Comparison of ENCODE assay signal across 8 mouse cellular contexts in genomic region chr17:35701978-35702461, GRCm38 (mm10). TPM values are rescaled to one million over a fixed set of nuclear protein-coding genes. Genes with fewer than 3 reads are reported as not detected.
DNase-seq lines count a peak whose midpoint lies in the region; ATAC-seq lines count a peak whose summit lies in the region.

No protein-coding gene starts in this region.

- peak; percentile 41 for ATAC-seq in lung, embryonic 16.5 days (ENCODE audit: low read depth)
- peak; percentile 30; the same call in 1 of the 2 replicates for ATAC-seq in stomach, embryonic 16.5 days (ENCODE audit: insufficient read depth, low FRiP score)
- ATAC-seq in erythroid progenitor cell, adult 5-6 weeks (replicated peaks; ENCODE audit: low FRiP score, poor library complexity, severe bottlenecking): no peak

- H3K36me3 ChIP-seq in lung, embryonic 16.5 days (ENCODE audit: control insufficient read depth, insufficient read depth, low read length): no peaks in the 10 kb centered on the region
- H3K36me3 ChIP-seq in stomach, embryonic 16.5 days (ENCODE audit: control insufficient read depth, insufficient read depth, low read length): no peaks in the 10 kb centered on the region

- H3K4me3 ChIP-seq in lung, embryonic 16.5 days (ENCODE audit: low read length): peak overlapping the region; percentile 70
- peak overlapping the region; percentile 74 for H3K4me3 ChIP-seq in stomach, embryonic 16.5 days (replicated peaks; ENCODE audit: low read length)

- no peaks in the 10 kb centered on the region for H3K27me3 ChIP-seq in lung, embryonic 16.5 days (ENCODE audit: control insufficient read depth, insufficient read depth, low read depth, low read length)
- no peaks in the 10 kb centered on the region for H3K27me3 ChIP-seq in stomach, embryonic 16.5 days (ENCODE audit: control insufficient read depth, insufficient read depth, low read length)

- intact Hi-C loops in left cerebral cortex, postnatal 10 days (cut with DNase I): no loop called here

- peak; percentile 68 for DNase-seq in adipocyte (ENCODE audit: low spot score)
- peak; percentile 79 for DNase-seq in cerebellum, adult 9-11 months
- DNase-seq in heart, adult 9 months (ENCODE audit: low spot score in 2 of 2): peak; percentile 43 to 55
- peak; percentile 87 for DNase-seq in kidney, adult 9 months
- DNase-seq in left cerebral cortex, postnatal 10 days (ENCODE audit: extremely low spot score in 1 of 2, low spot score in 2 of 2): no peak

- H3K27ac ChIP-seq in lung, embryonic 16.5 days (ENCODE audit: low read length): peak overlapping the region; percentile 99
- peak overlapping the region; percentile 100 for H3K27ac ChIP-seq in stomach, embryonic 16.5 days (ENCODE audit: low read length)

- H3K4me1 ChIP-seq in lung, embryonic 16.5 days (replicated peaks; ENCODE audit: control insufficient read depth, insufficient read depth, low read length): peaks cover 54% of the 10 kb centered on the region
- H3K4me1 ChIP-seq in stomach, embryonic 16.5 days (ENCODE audit: control insufficient read depth, insufficient read depth, low read length): peaks cover 37% of the 10 kb centered on the region

- no peaks in the 10 kb centered on the region for H3K9me3 ChIP-seq in lung, embryonic 16.5 days (ENCODE audit: control insufficient read depth, low read length)
- no peaks in the 10 kb centered on the region for H3K9me3 ChIP-seq in stomach, embryonic 16.5 days (replicated peaks; ENCODE audit: control insufficient read depth, low read length)

- H3K9ac ChIP-seq in lung, embryonic 16.5 days (ENCODE audit: low read length): peak overlapping the region; percentile 88
- H3K9ac ChIP-seq in stomach, embryonic 16.5 days (ENCODE audit: low read length): peak overlapping the region; percentile 89

- H3K4me2 ChIP-seq in lung, embryonic 16.5 days (ENCODE audit: low read depth, low read length): peak overlapping the region; percentile 77
- H3K4me2 ChIP-seq in stomach, embryonic 16.5 days (ENCODE audit: low read depth, low read length): peak overlapping the region; percentile 72

- WGBS in lung, embryonic 16.5 days: 4% methylated on average over 16 of the region's 16 CpGs
- WGBS in stomach, embryonic 16.5 days: 3% methylated on average over 16 of the region's 16 CpGs

RNA-seq across cellular contexts. Expression of gene Ddr1, which starts 2.4 kb away (rescaled TPM):
- 50.5 and 51.3 TPM in 2 replicates for polyA plus RNA-seq in lung, embryonic 16.5 days (2015; fragmentation: Nextera tagmentation; extraction: Ambion mirVana)
- 81.5 and 86.5 TPM in 2 replicates for polyA plus RNA-seq in stomach, embryonic 16.5 days (2015; fragmentation: Nextera tagmentation; extraction: Ambion mirVana)
- 10 to 100 TPM; 39.6 to 40.1 TPM for total RNA-seq in left cerebral cortex, postnatal 10 days (2021)
- total RNA-seq in erythroid progenitor cell, adult 5-6 weeks (2015; ENCODE audit: low replicate concordance): not detected in 2 replicates
- 0.26 TPM in 1 of 2 replicates, not detected in the other for total RNA-seq in erythroid progenitor cell, adult 5-6 weeks (2017; ENCODE audit: low replicate concordance)

RNA-seq across cellular contexts. Expression of gene Gtf2h4, which starts 28.5 kb away (rescaled TPM):
- 47.5 and 48.0 TPM in 2 replicates for polyA plus RNA-seq in lung, embryonic 16.5 days (2015; fragmentation: Nextera tagmentation; extraction: Ambion mirVana)
- 38.6 and 41.5 TPM in 2 replicates for polyA plus RNA-seq in stomach, embryonic 16.5 days (2015; fragmentation: Nextera tagmentation; extraction: Ambion mirVana)
- total RNA-seq in left cerebral cortex, postnatal 10 days (2021): 10 to 100 TPM; 23.5 to 24.1 TPM
- 1.1 and 2.5 TPM in 2 replicates for total RNA-seq in erythroid progenitor cell, adult 5-6 weeks (2015; ENCODE audit: low replicate concordance)
- total RNA-seq in erythroid progenitor cell, adult 5-6 weeks (2017; ENCODE audit: low replicate concordance): 3.6 and 6.3 TPM in 2 replicates

RNA-seq across cellular contexts. Expression of gene Vars2, which starts 34.6 kb away (rescaled TPM):
- polyA plus RNA-seq in lung, embryonic 16.5 days (2015; fragmentation: Nextera tagmentation; extraction: Ambion mirVana): 22.8 and 25.4 TPM in 2 replicates
- 17.2 and 17.4 TPM in 2 replicates for polyA plus RNA-seq in stomach, embryonic 16.5 days (2015; fragmentation: Nextera tagmentation; extraction: Ambion mirVana)
- 10 to 100 TPM; 31.2 to 42.6 TPM for total RNA-seq in left cerebral cortex, postnatal 10 days (2021)
- total RNA-seq in erythroid progenitor cell, adult 5-6 weeks (2015; ENCODE audit: low replicate concordance): 2.5 TPM in 1 of 2 replicates, not detected in the other
- 0.23 and 0.77 TPM in 2 replicates for total RNA-seq in erythroid progenitor cell, adult 5-6 weeks (2017; ENCODE audit: low replicate concordance)

RNA-seq across cellular contexts. Expression of gene Mucl3, which starts 58.5 kb away (rescaled TPM):
- 1.7 and 1.9 TPM in 2 replicates for polyA plus RNA-seq in lung, embryonic 16.5 days (2015; fragmentation: Nextera tagmentation; extraction: Ambion mirVana)
- polyA plus RNA-seq in stomach, embryonic 16.5 days (2015; fragmentation: Nextera tagmentation; extraction: Ambion mirVana): 71.0 and 145 TPM in 2 replicates
- not detected for total RNA-seq in left cerebral cortex, postnatal 10 days (2021)
- not detected in 2 replicates for total RNA-seq in erythroid progenitor cell, adult 5-6 weeks (2015; ENCODE audit: low replicate concordance)
- not detected in 2 replicates for total RNA-seq in erythroid progenitor cell, adult 5-6 weeks (2017; ENCODE audit: low replicate concordance)

Comparison
In these comparisons a context has a peak if more than half of its experiments do, and no peak if none do; other contexts are left out.
1. DNase-seq: peak in adipocyte (single experiment), cerebellum, adult 9-11 months (single experiment), heart, adult 9 months (2 of 2) and kidney, adult 9 months (single experiment); none in left cerebral cortex, postnatal 10 days (0 of 2).
2. RNA of gene Ddr1, which starts 2.4 kb away (total RNA-seq): 39.6 to 40.1 TPM in left cerebral cortex, postnatal 10 days; 0.26 TPM in erythroid progenitor cell, adult 5-6 weeks; every median in the first group is over 10 times any median in the second.
3. RNA of gene Vars2, which starts 34.6 kb away (total RNA-seq): 31.2 to 42.6 TPM in left cerebral cortex, postnatal 10 days; 0.23 to 2.5 TPM in erythroid progenitor cell, adult 5-6 weeks; every median in the first group is over 4 times any median in the second.